Mouse (Mus musculus) common myeloid progenitor, adult 5-6 weeks (primary cell): ENCODE results near the gene Nupr1. TPM values are rescaled to one million over a fixed set of nuclear protein-coding genes. Genes with fewer than 3 reads are reported as not detected.

ENCODE experiments used
- ATAC-seq: replicated peaks from 2 replicates; pipeline ENCODE4 v1.8.0; 2016; ENCODE audit warnings: low read depth, mild to moderate bottlenecking, moderate TSS enrichment, inconsistent platforms; ENCODE audit not compliant: poor library complexity, severe bottlenecking
- total RNA-seq: library from RNA; stranded (forward); fragments of 200-1000, 187-1606 nt; gene quantifications from 2 replicates; pipeline ENCODE4 v1.2.3, GENCODE M21; 2017

The Nupr1 gene
- total RNA-seq: 2.5 and 2.8 TPM in 2 replicates

GRCm38 (mm10) chr7:126630824-126631518 lies at the start of gene Nupr1:
TSS of gene Nupr1 (minus strand) at chr7:126630861.
- no peak for ATAC-seq

- no peak for ATAC-seq
Observed at GRCm38 (mm10) chr7:126679683-126680082, 49.0 kb upstream of the Nupr1 start.

GRCm38 (mm10) chr7:126678545-126679341 lies 48.1 kb upstream of the Nupr1 start:
- ATAC-seq: no peak

- ATAC-seq: no peak
Observed at GRCm38 (mm10) chr7:126676631-126677220, 46.1 kb upstream of the Nupr1 start.

- no peak for ATAC-seq
Observed at GRCm38 (mm10) chr7:126676207-126676606, 45.5 kb upstream of the Nupr1 start, which contains the start of gene Sult1a1. TSS of gene Sult1a1 (minus strand) at chr7:126676432.

GRCm38 (mm10) chr7:126675104-126675503 lies 44.4 kb upstream of the Nupr1 start:
- ATAC-seq: no peak

GRCm38 (mm10) chr7:126672111-126672510 lies 41.5 kb upstream of the Nupr1 start:
- ATAC-seq: no peak

- no peak for ATAC-seq
Observed at GRCm38 (mm10) chr7:126670152-126670551, 39.5 kb upstream of the Nupr1 start.

- ATAC-seq: peak; percentile 33; the same call in 1 of the 2 replicates
Observed at GRCm38 (mm10) chr7:126668452-126668851, 37.8 kb upstream of the Nupr1 start.

- ATAC-seq: peak; percentile 42
Observed at GRCm38 (mm10) chr7:126667495-126668090, 36.9 kb upstream of the Nupr1 start.

- no peak for ATAC-seq
Observed at GRCm38 (mm10) chr7:126665269-126665668, 34.6 kb upstream of the Nupr1 start.

- peak; percentile 47; the same call in 1 of the 2 replicates for ATAC-seq
Observed at GRCm38 (mm10) chr7:126663646-126664045, 33.0 kb upstream of the Nupr1 start.

- no peak for ATAC-seq
Observed at GRCm38 (mm10) chr7:126659771-126660170, 29.1 kb upstream of the Nupr1 start.

- no peak for ATAC-seq
Observed at GRCm38 (mm10) chr7:126657522-126657921, 26.9 kb upstream of the Nupr1 start.

GRCm38 (mm10) chr7:126655695-126656094 lies 25.0 kb upstream of the Nupr1 start:
- ATAC-seq: peak; percentile 93

GRCm38 (mm10) chr7:126653991-126654390 lies 23.3 kb upstream of the Nupr1 start:
- ATAC-seq: no peak

- no peak for ATAC-seq
Observed at GRCm38 (mm10) chr7:126650852-126651251, 20.2 kb upstream of the Nupr1 start.

GRCm38 (mm10) chr7:126649231-126650051 lies 18.8 kb upstream of the Nupr1 start, which contains the start of gene Sgf29:
TSS of gene Sgf29 (plus strand) at chr7:126649309.
- peak; percentile 89 for ATAC-seq

GRCm38 (mm10) chr7:126648486-126648885 lies 17.8 kb upstream of the Nupr1 start:
- no peak for ATAC-seq

- ATAC-seq: no peak
Observed at GRCm38 (mm10) chr7:126645708-126646107, 15.0 kb upstream of the Nupr1 start.
